Mouse (Mus musculus) cerebellum, postnatal 25 days (tissue): Measurements from ENCODE around the gene Mief2.
A peak's percentile ranks its signal among the peaks of the same experiment; 100 is the strongest.

Experiments
- DNase-seq, 2 experiments: peaks; one replicate each; pipeline ENCODE4 v3.0.0; 2021; ENCODE audit warnings: mixed read lengths in 2 of 2

The Mief2 gene

DNA sequence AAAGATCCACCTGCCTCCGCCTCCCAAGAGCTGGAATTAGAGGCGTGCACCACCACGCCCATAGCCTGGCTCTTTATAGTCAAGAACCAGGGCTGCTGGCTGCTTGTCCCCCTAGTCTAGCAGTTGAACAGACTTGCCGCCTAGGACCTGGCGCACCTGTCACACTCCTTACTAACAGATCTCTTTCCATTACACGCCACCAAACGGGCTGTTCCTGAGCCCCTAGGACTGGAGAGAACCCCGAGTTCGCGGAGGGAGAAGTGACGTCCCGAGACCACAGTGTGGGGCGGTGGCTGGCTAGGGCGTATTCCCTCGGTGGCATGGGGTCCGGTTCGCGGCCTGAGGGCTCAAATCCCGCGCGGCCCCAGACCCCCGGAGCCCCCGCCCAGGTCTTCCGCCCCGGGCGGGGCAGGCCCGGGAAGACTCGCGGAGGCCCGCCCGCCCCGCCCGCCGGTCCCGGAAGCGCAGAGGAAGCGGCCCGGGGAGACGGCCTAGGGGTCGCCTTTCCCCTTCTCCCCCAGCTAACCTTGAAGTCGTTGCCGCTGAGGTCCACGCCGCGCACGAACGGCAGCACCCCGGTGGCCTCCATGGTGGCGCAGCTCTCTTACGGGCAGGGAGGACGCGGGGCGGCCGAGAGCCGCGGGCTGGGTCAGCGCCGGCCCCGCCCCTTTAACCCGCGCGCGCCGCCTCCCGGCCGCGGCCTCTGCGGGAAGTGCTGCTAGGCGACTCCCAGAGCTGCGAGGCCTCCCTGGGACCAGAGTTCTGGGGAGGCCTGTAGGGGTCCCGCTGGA lies 1.4 kb upstream of the Mief2 start, which contains the start of gene Flii:
Gene Flii (minus strand): TSS at position 663 of the 791 bp plus-strand sequence.
- peak; percentile 85 to 92 for DNase-seq

DNA sequence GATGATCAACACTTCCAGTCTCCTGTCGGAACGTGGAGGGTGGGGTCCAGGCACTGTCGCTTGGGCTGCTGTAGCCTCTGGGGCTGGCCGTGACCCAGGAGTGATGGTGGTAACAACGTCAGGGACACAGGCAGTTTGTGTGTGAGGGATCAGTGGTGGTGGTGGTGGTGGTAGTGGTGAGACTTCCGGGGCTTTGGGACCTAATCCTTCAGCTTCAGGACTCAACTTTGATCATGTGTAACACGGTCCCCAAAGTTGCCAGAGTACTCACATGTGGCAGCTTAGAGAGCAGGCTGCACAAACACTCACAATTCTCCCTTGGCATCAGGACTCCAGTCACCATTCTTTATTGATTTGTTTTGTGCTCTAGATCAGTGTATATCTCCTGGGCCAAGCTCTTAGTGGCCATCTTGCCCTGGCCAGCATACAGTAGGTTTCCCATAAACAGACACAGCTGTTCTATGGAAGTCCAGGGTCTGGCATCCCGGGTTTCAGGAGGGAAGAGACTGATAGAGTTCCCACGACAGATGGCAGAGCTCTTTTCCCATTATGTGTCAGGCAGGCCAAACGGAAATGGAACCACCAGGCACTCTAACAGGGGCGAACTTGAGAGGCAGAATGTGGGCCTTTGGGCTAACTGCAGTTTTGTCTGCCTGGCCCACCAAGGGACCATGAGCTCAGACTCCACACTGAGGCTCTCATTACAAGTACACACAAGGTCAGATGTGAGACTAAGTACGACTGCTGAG lies 632 bp upstream of the Mief2 start:
- no peak for DNase-seq

DNA sequence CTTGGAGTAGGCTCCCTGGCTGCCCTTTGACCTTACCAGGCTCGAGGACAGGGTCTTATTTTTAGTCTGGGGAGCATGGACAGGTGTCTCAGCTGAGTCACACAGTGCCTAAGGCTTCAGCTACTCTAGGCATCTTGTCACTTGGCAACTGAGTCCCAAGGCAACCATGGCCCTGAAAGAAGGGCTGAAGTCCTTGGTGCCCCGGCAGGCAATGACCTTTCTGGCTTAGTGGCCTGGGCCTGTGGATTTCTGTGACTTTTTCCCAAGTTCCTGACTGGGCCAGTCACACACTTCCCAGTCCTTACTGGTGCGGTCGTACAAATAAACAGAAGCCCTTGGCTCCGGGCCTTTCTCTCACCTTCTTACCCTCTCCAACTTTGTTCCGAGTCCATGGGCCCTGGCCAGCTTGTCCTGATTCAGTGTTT lies 1.0 kb downstream of the Mief2 start:
- peak in 1 of 2 experiments; percentile 17 for DNase-seq

DNA sequence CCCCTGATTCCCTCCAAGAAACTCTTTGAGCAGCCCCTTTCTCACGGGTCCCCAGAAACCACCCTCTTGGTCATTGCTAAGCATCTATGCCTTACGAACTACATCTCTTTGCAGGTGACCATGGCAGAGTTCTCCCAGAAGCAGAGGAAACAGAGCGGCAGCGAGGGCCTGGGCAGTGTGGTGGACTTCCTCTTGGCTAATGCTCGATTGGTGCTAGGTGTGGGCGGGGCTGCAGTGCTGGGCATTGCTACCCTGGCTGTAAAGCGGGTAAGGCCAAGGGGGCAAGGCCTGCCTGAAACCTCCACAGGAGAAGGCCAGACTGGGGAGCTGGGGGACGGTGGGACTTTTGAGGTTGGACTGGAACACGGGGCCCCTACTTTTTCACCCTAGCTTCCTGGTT lies 2.0 kb downstream of the Mief2 start:
- no peak for DNase-seq

DNA sequence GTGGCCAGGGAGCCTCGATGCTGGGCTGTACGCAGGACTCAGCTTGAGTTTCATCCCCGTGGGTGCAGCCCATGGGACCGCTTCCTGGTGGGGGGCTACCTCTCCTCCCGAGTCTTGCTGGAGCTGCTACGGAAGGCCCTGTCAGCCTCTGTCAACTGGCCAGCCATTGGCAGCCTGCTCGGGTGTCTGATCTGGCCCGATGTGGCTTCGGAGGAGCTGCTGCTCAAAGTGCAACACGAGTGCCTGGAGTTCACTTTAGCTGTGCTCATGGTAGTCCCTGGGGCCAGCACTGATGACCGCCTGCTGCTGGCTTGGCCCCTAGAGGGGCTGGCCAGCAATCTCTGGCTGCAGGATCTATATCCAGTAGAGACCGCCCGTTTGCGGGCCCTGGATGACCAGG lies 3.1 kb downstream of the Mief2 start:
- DNase-seq, result no peak

DNA sequence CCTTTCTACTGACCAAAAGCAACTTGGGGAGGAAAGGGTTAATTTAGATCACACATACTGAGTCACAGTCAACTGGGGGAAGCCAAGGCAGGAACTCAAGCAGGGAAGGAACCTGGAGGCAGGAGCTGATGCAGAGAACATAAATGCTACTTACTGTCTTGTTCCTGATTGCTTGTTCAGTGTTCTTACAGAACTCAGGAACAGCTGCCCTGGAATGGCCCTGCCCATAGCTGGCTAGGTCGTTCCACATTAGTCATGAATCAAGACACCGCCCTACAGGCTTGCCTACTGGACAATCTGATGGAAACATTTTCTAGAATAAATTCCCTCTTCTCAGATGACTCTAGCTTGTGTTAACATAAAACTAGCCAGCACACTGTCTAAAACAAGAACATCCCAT lies 6.0 kb downstream of the Mief2 start:
- DNase-seq, result no peak

DNA sequence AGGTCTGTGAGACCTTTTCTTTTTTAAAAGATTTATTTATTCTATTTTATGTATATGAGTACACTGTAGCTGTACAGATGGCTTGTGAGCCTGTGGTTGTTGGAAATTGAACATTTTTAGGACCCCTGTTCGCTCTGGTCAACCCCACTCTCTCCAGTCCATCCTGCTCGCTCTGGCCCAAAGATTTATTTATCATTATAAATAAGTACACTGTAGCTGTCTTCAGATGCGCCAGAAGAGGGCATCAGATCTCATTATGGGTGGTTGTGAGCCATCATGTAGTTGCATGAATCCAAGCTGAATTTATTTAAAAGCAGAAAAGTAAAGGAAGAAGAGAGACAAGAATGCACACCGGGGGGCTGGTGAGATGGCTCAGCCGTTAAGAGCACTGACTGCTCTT lies 7.0 kb downstream of the Mief2 start:
- DNase-seq, result no peak

DNA sequence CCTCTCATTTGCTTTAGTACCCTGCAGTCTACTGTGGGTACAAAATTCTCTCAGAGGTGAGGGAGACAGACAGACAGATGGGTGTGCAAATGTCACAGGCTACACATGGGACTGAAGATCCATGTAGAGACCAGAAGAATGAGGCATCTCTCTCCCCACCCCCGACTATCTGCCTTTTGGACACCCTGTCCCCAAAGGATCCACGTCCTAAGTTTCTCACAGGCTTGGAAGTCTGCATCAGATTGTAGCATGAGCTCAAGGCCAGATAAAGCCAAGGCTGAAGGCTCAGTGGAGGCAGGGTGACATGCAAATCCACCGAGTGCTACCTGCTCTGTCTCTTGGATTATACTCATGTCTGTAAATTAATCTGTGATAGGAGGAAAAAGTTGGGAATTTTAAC lies 8.3 kb downstream of the Mief2 start:
- no peak for DNase-seq

DNA sequence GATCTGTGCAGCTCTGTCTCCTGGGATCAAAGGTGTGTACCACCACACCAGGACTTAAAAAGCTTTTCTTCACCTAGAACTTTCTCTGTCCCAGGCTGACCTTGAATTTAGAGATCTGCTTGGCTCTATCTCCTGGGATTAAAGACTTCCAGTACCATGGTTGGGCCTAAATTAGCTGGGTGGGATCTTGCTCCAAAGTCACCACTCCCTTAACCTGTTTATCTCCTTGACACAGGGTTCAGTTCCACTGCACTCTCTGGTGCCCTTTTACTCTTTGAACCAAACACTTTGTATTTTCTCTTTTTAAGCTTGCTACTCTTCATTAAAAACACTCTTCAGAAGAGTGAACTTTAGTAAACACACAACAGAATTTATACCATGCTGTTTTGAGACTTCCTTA lies 9.3 kb downstream of the Mief2 start:
- DNase-seq, result no peak

DNA sequence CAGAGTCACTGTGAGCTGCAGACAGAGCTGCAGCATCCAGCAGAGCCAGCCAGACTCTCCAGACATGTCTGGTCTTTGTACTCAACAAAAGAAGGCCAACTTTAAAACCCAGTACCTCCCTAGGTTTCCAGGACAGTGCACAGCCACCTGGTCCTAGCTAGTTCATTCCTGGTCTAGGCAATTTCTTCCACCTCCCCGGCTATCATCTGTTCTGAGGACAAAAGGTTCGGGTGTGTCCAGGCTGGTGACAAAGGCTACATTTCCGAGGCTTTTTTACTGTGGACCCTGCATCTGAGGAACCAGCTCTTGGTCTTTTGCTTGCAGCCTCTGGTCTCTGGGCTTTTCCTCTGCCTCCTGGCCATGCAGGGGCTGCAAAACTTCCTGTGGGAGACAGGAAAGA lies 12.1 kb downstream of the Mief2 start:
- DNase-seq, result no peak

DNA sequence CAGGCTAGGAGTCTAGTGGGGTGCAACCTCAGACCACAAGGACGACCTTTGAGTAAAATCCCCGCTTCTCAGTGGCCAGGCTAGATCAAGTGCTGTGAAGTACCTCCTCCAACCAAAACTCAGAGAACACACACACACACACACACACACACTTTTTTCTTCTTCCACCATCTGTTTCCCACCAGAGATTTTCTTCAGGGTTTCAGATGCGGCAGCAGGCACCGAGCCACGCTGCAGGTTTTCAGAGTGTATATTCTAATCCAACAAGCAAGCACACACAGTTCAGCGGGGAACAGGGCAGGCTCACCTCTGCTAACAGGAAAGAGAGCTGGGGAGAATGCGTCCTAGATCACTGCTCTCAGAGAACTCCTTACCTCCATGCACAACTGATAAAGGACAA lies 27.4 kb downstream of the Mief2 start:
- DNase-seq, result no peak

DNA sequence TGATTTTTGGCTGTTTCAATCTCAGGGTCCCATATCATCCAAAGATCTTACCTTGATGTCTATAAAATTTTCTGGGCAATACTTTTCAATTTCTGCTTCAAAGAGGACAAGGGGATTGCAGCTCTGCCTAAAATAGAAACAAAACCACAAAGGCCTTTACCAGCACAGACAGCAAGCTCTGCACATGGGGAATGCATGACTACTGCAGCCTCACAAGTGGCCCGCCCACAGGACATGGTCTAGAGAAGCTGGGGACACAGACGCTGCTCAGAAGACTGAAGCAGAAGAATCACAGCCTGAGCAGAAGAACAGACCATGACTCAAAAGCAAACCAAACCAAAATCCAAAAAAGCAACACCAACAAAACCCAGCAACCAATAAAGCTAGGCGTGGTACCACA lies 33.5 kb downstream of the Mief2 start:
- no peak for DNase-seq

DNA sequence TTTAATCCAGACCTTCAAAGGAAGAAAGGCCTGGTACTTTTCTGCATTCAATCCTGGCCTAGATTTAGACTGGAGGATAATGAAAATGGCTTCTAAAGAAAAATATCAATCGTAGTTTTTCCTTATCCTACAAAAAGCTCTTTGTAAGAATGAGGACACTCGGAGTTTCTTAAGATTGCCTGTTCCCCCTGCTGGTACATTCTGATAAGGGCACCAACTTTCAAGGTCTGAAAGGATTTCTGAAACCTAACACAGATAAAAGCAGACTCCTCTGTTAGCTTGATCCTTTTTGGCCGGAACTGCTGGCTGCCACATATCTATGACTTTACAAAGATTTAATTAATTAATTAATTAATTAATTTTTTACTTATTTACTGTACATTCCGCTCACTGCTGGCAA lies 38.8 kb downstream of the Mief2 start:
- no peak for DNase-seq

DNA sequence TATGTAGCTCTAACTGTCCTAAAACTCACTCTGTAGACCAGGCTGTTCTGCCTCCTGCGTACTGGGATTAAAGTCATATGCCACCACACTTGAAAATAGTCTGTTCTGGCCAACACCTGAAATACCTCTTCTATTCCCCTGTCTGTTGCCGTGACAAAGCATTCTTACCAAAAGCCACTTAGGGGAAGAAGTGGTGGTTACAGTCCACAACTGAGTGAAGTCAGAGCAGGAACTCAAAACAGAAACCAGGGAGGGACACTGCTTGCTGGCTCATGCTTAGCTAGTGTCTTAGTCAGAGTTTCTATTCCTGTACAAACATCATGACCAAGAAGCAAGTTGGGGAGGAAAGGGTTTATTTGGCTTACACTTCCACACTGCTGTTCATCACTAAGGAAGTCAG lies 41.1 kb downstream of the Mief2 start:
- no peak for DNase-seq

DNA sequence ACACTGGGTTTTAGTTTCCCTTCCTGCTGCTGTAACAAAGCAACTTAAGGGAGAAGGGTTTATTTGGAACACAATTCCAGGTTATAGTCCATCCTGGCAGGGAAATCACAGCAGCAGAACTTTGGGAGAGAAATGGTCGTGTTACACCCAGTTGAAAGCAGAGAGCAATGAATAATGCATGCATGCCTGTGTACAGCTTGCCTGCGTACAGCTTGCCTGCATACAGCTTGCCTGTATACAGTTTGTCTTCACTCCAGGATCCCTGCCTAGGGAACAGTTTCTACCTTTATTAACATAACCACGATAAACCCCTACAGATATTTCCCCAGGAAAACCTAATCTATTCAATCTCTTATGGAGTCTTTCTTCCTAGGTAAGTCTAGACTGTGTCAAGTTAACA lies 42.6 kb downstream of the Mief2 start:
- no peak for DNase-seq

DNA sequence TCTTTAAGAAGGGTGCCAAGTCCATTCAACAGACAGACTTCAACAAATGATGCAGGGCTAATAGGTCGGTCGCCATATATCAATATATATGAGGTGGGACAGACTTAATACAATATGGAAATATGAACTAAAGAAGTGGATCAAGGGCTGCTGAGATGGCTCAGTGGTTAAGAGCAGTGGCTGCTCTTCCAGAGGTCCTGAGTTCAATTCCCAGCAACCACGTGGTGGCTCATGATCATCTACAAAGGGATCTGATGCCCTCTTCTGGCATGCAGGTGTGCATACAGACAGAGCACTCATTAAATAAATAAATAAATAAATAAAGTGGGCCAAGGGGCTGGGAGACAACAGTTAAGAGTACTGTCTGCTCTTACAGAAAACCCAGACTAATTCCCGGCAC lies 44.0 kb downstream of the Mief2 start:
- DNase-seq, result no peak

DNA sequence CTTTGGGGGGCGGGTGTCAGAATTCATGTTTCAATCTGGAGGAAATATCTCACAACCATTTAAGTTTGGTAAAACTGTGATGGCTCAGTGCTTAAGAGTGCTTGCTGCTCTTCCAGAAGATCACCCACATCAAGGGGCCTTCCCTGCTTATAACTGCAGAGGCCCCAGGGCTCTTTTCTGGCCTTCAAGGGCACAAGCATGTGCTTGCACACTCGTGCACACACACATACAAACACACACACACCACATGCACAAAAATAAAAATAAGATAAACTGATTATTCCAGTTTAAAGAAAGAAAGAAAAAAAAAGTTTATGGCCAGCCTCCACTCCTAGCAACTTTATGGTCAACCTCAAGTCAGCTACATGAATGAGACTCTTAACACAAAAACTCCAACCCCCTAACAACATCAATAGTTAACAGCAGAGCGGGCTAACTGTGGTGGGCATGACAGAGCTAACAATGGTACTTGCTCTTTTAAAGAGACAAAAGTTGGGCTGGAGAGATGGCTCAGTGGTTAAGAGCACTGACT lies 46.0 kb downstream of the Mief2 start:
- DNase-seq, result no peak

DNA sequence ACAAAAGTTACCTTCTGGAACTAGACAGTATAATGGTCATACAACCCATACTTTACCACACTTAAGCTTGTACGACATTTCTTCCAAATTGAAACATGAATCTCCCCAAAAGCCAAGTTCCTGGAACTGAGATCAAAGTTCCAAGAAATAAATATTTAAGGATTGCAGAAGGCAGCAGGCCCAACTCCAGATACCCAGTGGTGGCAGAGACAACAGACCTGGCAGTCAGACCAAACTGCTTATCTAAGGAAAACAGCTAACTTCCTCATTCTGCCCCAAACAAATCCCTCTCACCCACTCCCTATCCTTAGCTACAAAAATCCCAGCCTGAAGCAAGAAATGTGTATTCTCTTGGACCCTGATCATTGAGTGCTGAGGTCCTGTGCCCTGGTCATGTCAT lies 46.6 kb downstream of the Mief2 start:
- no peak for DNase-seq

DNA sequence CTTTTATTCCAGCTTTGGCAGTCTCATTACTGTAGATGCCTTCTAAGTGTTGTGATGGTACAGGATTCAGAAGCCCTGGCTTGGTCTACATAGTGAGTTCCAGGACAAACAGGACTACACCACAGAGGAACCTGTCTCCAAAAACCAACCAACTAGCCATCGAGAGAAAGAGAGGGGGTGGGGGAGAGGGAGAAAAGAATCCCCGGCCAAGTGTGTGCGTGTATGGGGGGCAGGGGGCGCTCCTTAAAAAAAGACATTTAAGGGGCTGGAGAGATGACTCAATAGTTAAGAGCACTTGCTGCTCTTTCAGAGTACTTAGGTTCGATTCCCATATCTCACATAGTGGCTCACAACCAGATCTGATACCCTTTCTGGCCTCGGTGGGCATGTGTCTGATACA lies 47.4 kb downstream of the Mief2 start:
- DNase-seq, result no peak

DNA sequence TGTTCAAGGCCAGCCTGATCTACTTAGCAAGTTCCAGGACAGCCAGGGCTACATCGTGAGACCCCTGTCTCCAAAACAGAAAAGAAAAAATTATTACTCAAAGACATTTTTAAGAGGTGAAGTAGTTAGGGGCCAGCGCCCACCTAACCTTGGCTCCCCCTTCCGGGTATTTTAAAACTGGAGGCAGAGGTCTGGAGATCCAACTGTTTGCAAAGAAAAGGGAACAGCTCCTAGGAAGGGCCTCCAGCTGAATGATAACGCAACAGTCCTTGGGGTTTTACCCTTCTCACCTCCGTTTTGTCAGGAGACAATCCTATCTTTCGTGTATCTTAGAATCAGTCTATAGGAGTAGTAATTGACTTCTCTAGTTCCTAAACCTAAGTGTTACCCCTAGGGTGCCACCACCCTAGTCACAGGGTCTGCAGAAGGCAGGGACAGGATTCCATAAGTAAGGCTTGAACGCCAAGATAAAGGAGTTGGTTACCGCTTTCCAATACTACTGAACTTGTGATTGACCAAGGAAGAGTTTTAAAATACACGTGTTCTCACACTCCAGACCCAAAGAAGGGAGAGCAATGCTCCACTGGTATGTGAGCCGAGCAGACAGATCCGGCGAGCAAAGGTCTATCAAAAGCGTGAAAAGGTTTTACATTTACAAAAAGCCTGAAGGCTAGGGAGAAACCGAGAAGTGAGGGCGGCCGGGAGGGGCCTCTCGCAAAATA lies 48.1 kb downstream of the Mief2 start:
- DNase-seq, result no peak

DNA sequence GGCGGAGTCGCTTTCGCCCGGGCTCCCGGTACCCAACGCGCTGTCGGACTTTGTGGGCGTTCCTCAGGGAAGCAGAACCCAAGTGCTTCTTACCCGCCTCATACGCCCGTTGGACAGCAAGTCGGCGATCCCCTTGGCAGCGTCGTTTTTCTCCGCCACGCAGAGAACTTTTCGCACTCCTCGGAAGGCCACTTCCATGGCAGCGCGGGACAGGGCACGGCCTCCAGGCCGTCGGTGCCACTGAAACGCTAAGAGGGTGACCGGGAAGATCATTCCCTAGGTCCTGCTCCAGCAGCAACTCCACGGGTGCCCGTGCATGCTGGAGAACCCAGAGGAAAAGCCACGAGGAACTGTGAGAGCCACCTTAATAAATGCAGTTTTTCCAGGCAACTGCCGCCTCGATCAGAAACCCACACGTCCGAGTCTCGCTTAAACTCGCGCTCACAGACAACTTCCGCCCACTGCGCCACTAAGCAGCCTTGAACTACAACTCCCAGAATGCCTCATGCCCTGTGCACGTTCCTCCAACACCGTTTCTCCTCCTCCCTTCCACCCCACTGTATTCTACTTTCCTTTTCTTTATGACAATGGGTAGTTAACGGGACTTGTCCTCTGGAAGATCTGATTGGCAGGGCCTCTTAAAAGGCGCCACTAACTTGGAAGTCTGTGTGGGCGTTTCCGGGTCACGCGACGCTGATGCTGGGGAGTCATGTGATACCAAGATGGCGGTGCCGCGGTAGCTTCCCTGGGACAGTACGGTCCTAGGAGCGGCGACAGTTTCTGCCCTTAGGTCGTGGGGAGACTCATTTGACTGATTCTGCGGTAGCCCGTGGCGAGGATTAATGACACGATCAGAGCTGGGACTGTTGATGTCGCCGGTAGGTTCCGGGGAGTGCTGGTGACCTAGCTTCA lies 48.9 kb downstream of the Mief2 start, which contains the start of the genes Top3a and Smcr8:
Gene Top3a (minus strand): TSS at position 537 of the 912 bp plus-strand sequence.
Gene Smcr8 (plus strand): TSS at position 696 of the 912 bp plus-strand sequence.
- DNase-seq, result peak; percentile 85 to 88

DNA sequence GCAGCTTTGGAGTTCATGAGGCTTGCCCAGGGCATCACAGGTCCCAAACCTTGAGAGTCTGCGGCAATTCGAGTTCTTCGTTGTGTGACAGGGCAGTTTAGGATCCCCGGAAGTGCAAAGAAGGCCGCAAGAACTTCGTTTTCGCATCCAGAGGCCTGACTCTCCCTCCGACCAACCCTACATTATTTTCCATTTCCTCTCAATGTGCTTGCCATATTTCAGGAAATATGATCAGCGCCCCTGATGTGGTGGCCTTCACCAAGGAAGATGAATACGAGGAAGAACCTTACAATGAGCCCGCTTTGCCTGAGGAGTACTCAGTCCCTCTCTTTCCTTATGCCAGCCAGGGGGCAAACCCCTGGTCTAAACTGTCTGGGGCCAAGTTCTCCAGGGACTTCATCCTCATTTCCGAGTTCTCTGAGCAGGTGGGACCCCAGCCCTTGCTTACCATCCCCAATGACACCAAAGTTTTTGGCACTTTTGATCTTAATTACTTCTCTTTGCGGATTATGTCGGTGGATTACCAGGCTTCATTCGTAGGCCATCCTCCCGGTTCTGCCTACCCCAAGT lies 49.7 kb downstream of the Mief2 start:
- no peak for DNase-seq
